Mouse (Mus musculus) forebrain, embryonic 13.5 days (tissue): ENCODE measurements around the gene Tshb. TPM values are rescaled to one million over a fixed set of nuclear protein-coding genes. Genes with fewer than 3 reads are reported as not detected.

ENCODE experiments used
- ATAC-seq: fragments of 200-750 bp; cut with Nextera tagmentation; 2 replicates; pipeline ENCODE4 v1.8.0; 2017
- H3K27ac ChIP-seq: fragments of 300-500 bp; sonication (generic); 2 replicates; pipeline ENCODE4 v1.5.1; 2015; ENCODE audit warnings: inconsistent platforms, mild to moderate bottlenecking, moderate library complexity
- H3K27me3 ChIP-seq: fragments of 300-500 bp; sonication (generic); 2 replicates; pipeline ENCODE4 v1.6.1; 2015; ENCODE audit warnings: mild to moderate bottlenecking, inconsistent platforms
- H3K36me3 ChIP-seq: fragments of 300-500 bp; sonication (generic); 2 replicates; pipeline ENCODE4 v1.6.1; 2015; ENCODE audit warnings: mild to moderate bottlenecking, inconsistent platforms; ENCODE audit not compliant: poor library complexity, severe bottlenecking
- H3K4me1 ChIP-seq: fragments of 300-500 bp; sonication (generic); 2 replicates; pipeline ENCODE4 v1.6.1; 2015; ENCODE audit warnings: inconsistent platforms
- H3K4me2 ChIP-seq: fragments of 300-500 bp; sonication (generic); 2 replicates; pipeline ENCODE4 v1.6.1; 2015; ENCODE audit warnings: inconsistent platforms, mild to moderate bottlenecking, moderate library complexity
- H3K4me3 ChIP-seq: fragments of 300-500 bp; sonication (generic); 2 replicates; pipeline ENCODE4 v1.5.1; 2015; ENCODE audit warnings: mild to moderate bottlenecking, inconsistent platforms
- H3K9ac ChIP-seq: fragments of 300-500 bp; sonication (generic); 2 replicates; pipeline ENCODE4 v1.6.1; 2015; ENCODE audit warnings: mild to moderate bottlenecking, inconsistent platforms
- H3K9me3 ChIP-seq: fragments of 300-500 bp; sonication (generic); replicated peaks from 2 replicates; pipeline ENCODE4 v1.6.1; 2016; ENCODE audit warnings: inconsistent platforms
- WGBS: fragments of 180-500 bp; shearing (Covaris S2); methylation state at CpG from one replicate; pipeline ENCODE4 v1.1.7; 2015; 5-methylcytosine and 5-hydroxymethylcytosine counted together
- polyA plus RNA-seq: library from polyadenylated mRNA; unstranded; fragments of >200 nt; fragmentation: Nextera tagmentation; extraction: Ambion mirVana; gene quantifications from 2 replicates; pipeline ENCODE4 v1.2.1, GENCODE M21; 2015

Gene Tshb
- polyA plus RNA-seq = 0.08 and 0.12 TPM in 2 replicates

DNA sequence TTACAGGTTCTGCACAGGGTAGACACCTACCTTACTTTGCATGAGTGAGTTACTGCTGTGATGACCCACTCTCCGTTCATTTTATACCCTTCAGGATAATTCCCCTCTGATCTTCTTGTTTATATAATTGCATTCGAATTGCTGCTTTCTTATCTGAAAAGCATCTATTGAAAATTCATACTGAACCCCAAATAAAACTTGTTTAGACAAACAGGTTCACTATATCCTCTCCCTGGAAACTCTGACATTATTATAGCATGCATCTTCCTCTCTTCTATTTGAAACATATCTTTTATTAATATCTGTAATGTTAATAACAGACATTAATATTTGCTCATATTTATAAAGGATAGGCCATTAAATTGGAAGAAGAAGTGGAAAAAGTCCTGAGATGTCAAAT lies at the start of gene Tshb:
TSS of gene Tshb (minus strand) at position 101 of the 400 bp plus-strand sequence.
- no peaks in the 10 kb centered on the region for H3K4me1 ChIP-seq
- 81% methylated on average over 2 of the region's 2 CpGs for WGBS
- H3K27me3 ChIP-seq = no peaks in the 10 kb centered on the region
- H3K9me3 ChIP-seq = no peaks in the 10 kb centered on the region
- ATAC-seq = no peak
- H3K4me2 ChIP-seq = no peak within 1 kb of the TSS
- no peak within 1 kb of the TSS for H3K4me3 ChIP-seq
- H3K36me3 ChIP-seq = no peaks in the 10 kb centered on the region
- H3K27ac ChIP-seq = no peak within 1 kb of the TSS
- no peak within 1 kb of the TSS for H3K9ac ChIP-seq

DNA sequence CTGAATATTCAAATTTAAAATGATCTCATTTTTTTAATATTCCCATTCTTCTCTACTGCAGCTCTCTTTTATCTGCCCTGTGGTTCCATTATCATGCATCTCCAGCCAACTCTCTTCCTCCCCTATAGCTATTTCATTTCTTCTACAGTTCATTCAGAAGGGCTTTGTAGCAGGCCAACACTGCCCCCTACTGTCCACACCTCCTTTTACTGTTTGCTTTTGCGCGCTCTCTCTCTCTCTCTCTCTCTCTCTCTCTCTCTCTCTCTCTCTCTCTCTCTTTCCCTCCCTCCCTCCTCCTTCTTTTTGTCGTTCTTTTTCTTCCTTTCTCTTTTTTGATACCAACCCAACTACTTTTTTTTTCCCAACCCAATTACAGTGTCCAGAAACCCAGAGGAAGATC lies 21.4 kb upstream of the Tshb start:
- Histone ChIP-seq H3K4me1 (no peaks in the 10 kb centered on the region), H3K36me3 (no peaks in the 10 kb centered on the region), H3K9ac (no peak overlapping the region), H3K9me3 (no peaks in the 10 kb centered on the region), H3K27me3 (no peaks in the 10 kb centered on the region), H3K27ac (no peak overlapping the region), H3K4me2 (no peak overlapping the region), H3K4me3 (no peak overlapping the region)
- 1% methylated on average over 3 of the region's 3 CpGs for WGBS
- peak; percentile 61; the same call in 1 of the 2 replicates for ATAC-seq

DNA sequence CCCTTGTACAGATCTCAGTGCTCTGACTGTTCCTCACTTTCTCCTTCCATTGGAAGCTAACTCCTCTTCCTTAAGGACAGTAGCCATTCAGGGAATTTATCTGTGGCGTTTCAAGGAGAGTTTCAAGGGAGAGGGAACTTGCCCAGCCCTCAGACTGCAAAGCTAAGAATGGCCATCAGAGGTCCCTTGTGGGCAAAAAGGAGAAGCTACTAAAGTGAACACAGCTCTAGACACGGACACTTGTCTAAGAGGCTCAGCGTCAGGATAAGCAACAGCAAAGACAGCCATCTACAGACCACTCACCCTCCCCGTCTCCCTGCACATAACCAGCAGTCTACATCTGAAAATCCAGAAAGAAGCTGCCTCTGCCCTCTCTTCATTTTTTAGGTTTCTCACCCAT lies 4.9 kb upstream of the Tshb start:
- WGBS = 40% methylated on average over 4 of the region's 4 CpGs
- no peaks in the 10 kb centered on the region for H3K4me1 ChIP-seq
- no peak for ATAC-seq
- H3K9ac ChIP-seq = no peak overlapping the region
- no peaks in the 10 kb centered on the region for H3K9me3 ChIP-seq
- no peak overlapping the region for H3K27ac ChIP-seq
- H3K4me3 ChIP-seq = no peak overlapping the region
- no peaks in the 10 kb centered on the region for H3K36me3 ChIP-seq
- no peaks in the 10 kb centered on the region for H3K27me3 ChIP-seq
- H3K4me2 ChIP-seq = no peak overlapping the region

DNA sequence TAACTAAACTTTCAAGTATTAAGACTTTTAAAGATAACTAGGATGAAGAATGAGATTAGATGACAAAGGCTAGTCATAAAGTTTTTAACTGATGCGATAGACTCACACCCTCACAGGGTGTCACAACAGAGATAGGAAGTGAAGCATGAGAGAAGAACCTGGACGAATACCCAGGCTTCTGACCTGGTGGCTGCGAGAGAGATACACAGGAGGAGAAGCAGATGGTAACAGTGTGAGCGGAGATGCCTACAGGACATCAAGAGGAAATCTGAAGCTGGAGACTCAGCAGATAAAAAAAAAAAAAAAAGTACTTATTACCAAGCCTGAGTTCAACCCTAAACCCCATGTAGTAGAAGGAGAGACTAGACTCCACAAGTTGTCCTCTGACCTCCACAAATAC lies 9.5 kb downstream of the Tshb start:
- Histone ChIP-seq H3K9me3 (no peaks in the 10 kb centered on the region), H3K27ac (no peak overlapping the region), H3K27me3 (no peaks in the 10 kb centered on the region), H3K4me2 (no peak overlapping the region), H3K4me3 (no peak overlapping the region), H3K36me3 (no peaks in the 10 kb centered on the region), H3K4me1 (no peaks in the 10 kb centered on the region), H3K9ac (no peak overlapping the region)
- ATAC-seq = no peak
- 87% methylated on average over 4 of the region's 4 CpGs for WGBS

DNA sequence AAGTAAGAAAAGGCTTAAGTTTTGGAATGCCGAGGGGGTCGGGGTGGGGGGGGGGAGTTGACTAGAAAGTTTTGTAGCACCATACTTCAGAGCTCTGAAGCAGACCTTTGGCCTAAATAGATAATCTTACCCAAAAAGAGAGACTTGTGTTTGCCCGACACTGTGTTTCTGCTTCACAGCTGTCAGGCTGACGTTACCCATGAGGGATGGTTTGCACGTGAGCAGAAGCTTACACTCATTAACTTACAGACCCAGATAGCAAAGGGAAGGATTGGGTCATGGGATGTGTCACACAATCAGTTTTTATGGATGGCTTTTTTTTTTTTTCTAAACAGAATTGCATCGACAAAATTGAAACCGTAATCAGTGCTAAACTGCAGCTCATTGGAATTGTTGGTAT lies 17.7 kb downstream of the Tshb start:
- no peak overlapping the region for H3K4me2 ChIP-seq
- ATAC-seq = no peak
- no peak overlapping the region for H3K27ac ChIP-seq
- 90% methylated on average over 7 of the region's 7 CpGs for WGBS
- H3K4me1 ChIP-seq = peaks cover 16% of the 10 kb centered on the region; the same call in 1 of the 2 replicates
- no peaks in the 10 kb centered on the region for H3K9me3 ChIP-seq
- no peak overlapping the region for H3K9ac ChIP-seq
- peaks cover 29% of the 10 kb centered on the region for H3K36me3 ChIP-seq
- no peaks in the 10 kb centered on the region for H3K27me3 ChIP-seq
- H3K4me3 ChIP-seq = no peak overlapping the region

DNA sequence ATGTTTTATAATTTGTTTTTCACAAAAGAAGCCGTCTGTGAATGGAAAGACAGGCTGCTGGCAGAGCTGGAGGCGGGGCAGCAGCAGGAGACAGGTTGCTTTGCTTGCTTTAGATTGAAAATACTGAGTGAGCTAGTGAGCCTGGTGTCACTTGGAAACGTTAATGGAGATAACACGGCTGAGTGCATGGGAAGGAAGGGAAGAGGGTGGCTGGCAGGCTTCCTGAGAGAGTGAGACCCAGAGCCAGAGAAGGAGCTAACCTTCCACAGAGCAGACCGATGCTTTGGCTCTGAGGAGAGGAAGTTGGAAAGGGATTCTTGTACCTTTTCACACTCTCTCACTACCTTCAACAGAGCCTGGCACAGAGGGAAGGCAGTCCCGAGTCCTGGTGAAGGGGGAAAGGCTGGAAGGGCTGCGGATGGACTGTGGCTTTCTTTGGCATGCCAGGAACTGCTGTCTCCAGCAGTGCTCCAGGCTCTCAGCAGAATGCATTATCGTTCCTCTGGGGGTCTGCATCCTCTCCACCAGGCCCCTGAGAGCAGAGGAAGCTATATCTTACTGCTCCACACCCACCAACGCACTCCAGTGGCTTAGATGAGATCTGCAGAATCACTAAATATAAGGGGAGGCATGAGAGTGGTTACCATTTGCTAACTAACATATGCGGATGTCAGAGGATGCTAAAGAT lies 18.7 kb downstream of the Tshb start:
- Histone ChIP-seq H3K9me3 (no peaks in the 10 kb centered on the region), H3K36me3 (peaks cover 38% of the 10 kb centered on the region), H3K4me3 (no peak overlapping the region), H3K27me3 (no peaks in the 10 kb centered on the region), H3K4me2 (no peak overlapping the region), H3K4me1 (peaks cover 16% of the 10 kb centered on the region; the same call in 1 of the 2 replicates), H3K27ac (peak overlapping the region; percentile 67), H3K9ac (no peak overlapping the region)
- ATAC-seq = peak; percentile 85
- 42% methylated on average over 10 of the region's 10 CpGs for WGBS

DNA sequence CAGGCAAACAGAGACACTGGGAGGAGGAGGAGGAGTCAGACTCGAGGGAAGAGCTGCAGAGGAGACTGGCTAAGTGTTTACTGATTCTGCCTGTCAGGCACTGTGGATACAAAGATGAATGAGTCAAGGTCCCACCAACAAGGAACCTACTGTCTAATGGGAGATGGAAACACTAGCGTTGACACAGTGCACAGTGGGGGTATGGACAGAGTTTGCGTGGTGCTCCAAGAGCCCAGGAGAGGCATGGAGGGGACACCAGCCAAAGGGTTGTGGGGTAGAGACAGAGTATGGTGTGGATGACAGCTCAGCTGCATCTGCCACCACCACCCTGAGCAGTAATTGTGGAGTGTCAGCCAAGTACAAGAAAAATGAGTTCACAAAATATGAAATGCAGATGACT lies 20.1 kb downstream of the Tshb start:
- H3K9me3 ChIP-seq = no peaks in the 10 kb centered on the region
- no peak for ATAC-seq
- H3K27me3 ChIP-seq = no peaks in the 10 kb centered on the region
- H3K4me1 ChIP-seq = peaks cover 16% of the 10 kb centered on the region; the same call in 1 of the 2 replicates
- no peak overlapping the region for H3K4me2 ChIP-seq
- H3K4me3 ChIP-seq = no peak overlapping the region
- peaks cover 37% of the 10 kb centered on the region for H3K36me3 ChIP-seq
- 48% methylated on average over 3 of the region's 3 CpGs for WGBS
- no peak overlapping the region for H3K27ac ChIP-seq
- H3K9ac ChIP-seq = no peak overlapping the region

DNA sequence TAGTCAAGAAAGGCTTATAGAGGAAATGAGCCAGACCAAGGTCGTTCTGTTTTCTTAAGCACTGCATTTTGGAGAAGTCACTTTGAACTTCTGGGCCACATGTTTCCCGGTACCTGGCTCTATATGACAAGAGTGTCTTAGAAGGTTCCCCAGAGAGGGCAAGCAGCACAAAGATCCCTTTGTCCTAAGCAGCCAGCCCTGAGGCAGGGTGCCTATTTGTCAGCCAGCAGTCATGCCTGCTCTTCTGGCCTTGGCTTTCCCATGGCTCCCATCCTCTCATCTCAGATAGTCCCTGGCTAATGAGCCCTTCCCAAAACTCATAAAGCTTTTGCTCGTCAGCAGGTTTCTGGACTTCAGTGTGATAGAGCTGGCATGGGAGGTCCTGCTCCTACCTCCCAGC lies 22.3 kb downstream of the Tshb start:
- H3K9me3 ChIP-seq = no peaks in the 10 kb centered on the region
- no peaks in the 10 kb centered on the region for H3K27me3 ChIP-seq
- no peak overlapping the region for H3K4me2 ChIP-seq
- H3K4me3 ChIP-seq = no peak overlapping the region
- ATAC-seq = no peak
- no peak overlapping the region for H3K27ac ChIP-seq
- 79% methylated on average over 3 of the region's 3 CpGs for WGBS
- H3K4me1 ChIP-seq = peaks cover 16% of the 10 kb centered on the region; the same call in 1 of the 2 replicates
- no peak overlapping the region for H3K9ac ChIP-seq
- peaks cover 23% of the 10 kb centered on the region for H3K36me3 ChIP-seq

DNA sequence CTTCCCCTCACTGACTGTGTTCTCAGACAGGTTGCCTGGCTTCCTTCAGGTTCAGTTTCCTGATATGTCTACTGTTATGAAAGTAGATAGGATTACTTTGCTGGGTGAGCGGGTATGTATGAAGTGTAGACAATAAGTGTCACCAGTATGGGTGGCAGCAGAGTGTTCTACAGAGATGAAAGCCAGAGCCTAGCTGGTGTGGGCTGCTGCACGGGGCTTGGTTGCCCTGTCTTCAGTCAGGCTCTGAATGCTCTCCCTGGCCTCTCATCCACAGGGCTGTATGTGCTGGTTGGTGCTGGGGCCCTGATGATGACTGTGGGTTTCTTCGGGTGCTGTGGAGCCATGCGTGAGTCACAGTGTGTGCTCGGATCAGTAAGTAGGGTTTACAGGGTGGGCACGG lies 25.5 kb downstream of the Tshb start:
- no peaks in the 10 kb centered on the region for H3K4me1 ChIP-seq
- no peak overlapping the region for H3K27ac ChIP-seq
- H3K36me3 ChIP-seq = peaks cover 27% of the 10 kb centered on the region
- no peak overlapping the region for H3K9ac ChIP-seq
- 87% methylated on average over 6 of the region's 6 CpGs for WGBS
- no peak overlapping the region for H3K4me3 ChIP-seq
- no peaks in the 10 kb centered on the region for H3K9me3 ChIP-seq
- ATAC-seq = no peak
- H3K4me2 ChIP-seq = no peak overlapping the region
- no peaks in the 10 kb centered on the region for H3K27me3 ChIP-seq

DNA sequence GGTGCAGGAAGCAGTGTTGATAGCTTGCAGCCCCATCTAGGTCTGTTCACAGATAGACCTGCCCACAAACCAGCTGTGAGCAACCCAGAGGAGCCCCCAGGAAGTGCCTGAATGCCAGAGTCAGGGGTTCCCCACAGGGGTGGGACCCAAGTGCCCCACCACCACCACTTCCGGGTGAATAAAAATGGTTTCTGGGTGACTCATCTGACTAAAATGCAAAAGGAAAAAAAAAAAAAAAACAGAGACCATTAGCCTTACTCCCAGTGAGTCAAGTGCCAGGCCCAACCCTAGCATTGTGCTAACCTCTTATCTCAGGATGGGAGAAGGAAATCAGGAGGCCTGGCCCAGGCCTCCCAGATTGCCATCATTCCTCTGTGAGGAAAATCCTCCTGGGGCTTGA lies 26.7 kb downstream of the Tshb start:
- Histone ChIP-seq H3K9ac (no peak overlapping the region), H3K4me3 (no peak overlapping the region), H3K27ac (no peak overlapping the region), H3K4me2 (no peak overlapping the region), H3K4me1 (no peaks in the 10 kb centered on the region), H3K9me3 (no peaks in the 10 kb centered on the region), H3K27me3 (no peaks in the 10 kb centered on the region), H3K36me3 (peaks cover 22% of the 10 kb centered on the region)
- WGBS = 92% methylated on average over 1 of the region's 1 CpGs
- ATAC-seq = no peak

DNA sequence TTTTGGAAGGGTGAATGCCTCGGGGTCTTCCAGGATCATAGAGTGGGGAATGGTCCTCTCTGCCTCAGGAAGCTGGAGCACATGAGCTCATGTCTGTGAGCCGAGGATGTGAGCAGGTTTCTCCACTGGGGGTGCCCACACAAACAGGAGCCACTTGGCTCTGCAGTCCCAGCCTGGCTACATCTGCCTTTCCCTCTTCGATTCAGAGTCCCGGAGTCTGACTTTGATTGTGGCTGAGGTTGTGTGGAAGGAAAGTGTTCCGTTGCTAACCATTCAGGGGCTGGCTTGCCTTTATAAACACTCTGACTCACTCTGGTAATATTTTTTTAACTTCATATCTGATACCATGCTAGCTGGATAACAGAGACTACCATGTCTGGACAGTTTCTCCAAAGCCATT lies 30.1 kb downstream of the Tshb start:
- Histone ChIP-seq H3K9ac (no peak overlapping the region), H3K27me3 (no peaks in the 10 kb centered on the region), H3K4me1 (peaks cover 8% of the 10 kb centered on the region), H3K4me2 (no peak overlapping the region), H3K27ac (no peak overlapping the region), H3K36me3 (peaks cover 4% of the 10 kb centered on the region; the same call in 1 of the 2 replicates), H3K9me3 (no peaks in the 10 kb centered on the region), H3K4me3 (no peak overlapping the region)
- ATAC-seq = no peak
- WGBS = 87% methylated on average over 5 of the region's 5 CpGs

DNA sequence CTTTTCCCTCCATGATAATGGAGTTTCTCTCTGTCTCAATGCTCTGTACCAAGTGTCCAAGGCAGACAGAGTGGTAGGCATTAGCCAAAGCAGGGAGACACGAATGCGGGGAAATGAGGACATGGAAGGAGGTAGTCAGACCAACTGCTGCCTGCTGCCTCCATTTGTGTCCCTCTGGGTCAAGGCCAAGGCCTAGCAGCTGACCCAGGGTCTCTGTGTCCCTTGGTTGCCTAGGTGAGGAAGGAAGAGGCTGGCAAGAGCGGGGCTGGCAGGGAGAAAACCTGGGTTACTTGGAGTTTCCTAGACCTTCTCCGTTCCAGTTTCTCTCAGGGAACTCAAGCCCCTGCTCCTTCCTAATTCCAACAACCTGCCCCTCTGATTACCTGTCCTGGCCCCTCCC lies 30.5 kb downstream of the Tshb start:
- Histone ChIP-seq H3K4me2 (no peak overlapping the region), H3K36me3 (peaks cover 4% of the 10 kb centered on the region; the same call in 1 of the 2 replicates), H3K9me3 (no peaks in the 10 kb centered on the region), H3K4me1 (peaks cover 8% of the 10 kb centered on the region), H3K27me3 (no peaks in the 10 kb centered on the region), H3K9ac (no peak overlapping the region), H3K27ac (no peak overlapping the region), H3K4me3 (no peak overlapping the region)
- ATAC-seq = no peak
- 93% methylated on average over 4 of the region's 4 CpGs for WGBS

DNA sequence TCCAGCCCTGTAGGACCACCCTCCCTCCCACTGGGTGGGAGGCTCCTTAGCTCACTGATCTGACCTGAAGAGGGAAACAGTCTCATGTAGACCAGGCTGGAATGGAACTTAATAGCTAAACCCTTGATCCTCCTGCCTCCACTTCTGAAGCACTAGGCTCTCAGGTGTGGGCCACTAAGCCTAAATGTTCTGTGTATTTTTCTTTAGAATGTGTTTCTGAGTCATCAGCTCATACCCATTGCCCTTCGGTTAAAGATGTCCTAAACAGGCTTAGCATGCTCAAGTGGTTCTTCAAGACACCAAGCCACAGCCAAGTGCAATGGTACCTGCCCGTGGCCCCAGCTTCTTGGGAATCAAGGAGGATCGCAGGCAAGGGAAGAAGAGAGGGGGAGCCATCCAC lies 31.0 kb downstream of the Tshb start:
- Histone ChIP-seq H3K36me3 (peaks cover 4% of the 10 kb centered on the region; the same call in 1 of the 2 replicates), H3K4me2 (no peak overlapping the region), H3K27ac (no peak overlapping the region), H3K9me3 (no peaks in the 10 kb centered on the region), H3K9ac (no peak overlapping the region), H3K27me3 (no peaks in the 10 kb centered on the region), H3K4me3 (no peak overlapping the region), H3K4me1 (peaks cover 8% of the 10 kb centered on the region)
- 89% methylated on average over 3 of the region's 3 CpGs for WGBS
- ATAC-seq = no peak
